Mouse (Mus musculus): ENCODE data around the gene Rb1. TPM values are rescaled to one million over a fixed set of nuclear protein-coding genes. Genes with fewer than 3 reads are reported as not detected.
A peak's percentile ranks its signal among the peaks of the same experiment; 100 is the strongest.

The Rb1 gene
- total RNA-seq (2021), result 10 to 100 TPM; 29.7 to 30.5 TPM
- long read RNA-seq, experiment 1, full-length matches to known transcripts, result 24 of 30 reads
- long read RNA-seq, experiment 1, partial matches to known transcripts, result 2 of 30 reads
- long read RNA-seq, experiment 1, other reads (novel, unspliced or antisense), result 4 of 30 reads
- long read RNA-seq, experiment 2, full-length matches to known transcripts, result 27 of 42 reads
- long read RNA-seq, experiment 2, partial matches to known transcripts, result 5 of 42 reads
- long read RNA-seq, experiment 2, other reads (novel, unspliced or antisense), result 10 of 42 reads

DNA sequence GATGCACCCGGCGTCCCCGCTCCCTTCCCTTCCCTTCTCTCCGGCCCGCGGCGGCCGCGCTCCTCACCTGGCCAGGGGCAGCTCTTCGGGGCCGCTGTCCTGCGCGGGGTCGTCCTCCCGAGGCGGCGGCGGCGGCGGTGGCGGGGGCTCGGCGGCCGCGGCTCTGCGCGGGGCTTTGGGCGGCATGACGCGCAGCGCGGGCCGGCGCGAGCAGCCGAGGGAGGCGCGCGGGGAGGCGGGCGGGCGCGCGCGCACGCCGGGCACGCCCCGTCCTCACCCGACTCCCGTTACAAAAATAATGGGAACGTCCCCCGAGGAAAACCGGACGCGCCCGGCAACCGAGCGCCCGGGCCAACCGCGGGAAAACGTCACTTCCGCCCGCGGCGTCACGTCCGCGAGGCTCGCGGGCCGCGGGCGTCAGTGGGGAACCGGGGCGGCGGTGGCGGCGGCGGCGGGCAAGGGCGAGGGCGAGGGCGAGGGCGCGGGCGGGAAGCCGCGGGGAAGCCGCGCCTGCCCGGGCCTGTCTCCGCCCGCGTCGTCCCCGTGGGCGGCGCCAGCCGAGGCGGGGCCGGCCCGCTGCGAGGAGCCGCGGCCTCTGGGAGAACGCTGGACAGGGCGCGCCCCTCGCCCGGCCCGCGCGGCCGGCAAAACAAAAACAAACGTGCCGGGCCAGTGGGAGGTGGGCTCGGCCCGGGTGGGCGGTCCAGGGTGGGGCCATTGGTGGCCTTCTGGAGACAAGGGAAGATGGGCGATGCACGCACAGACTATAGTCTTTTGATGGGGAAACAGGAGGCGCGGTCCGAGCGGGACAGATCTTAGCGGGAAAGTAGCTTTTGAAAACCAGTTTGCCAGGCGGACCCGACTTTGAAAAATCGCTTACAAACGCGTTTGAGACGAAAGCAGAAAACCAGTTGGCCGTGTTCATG lies at the start of gene Rb1:
Gene Rb1, minus strand, starts transcription at position 367 of the 926 bp plus-strand sequence.
- peak; percentile 82 to 85 for DNase-seq (ENCODE audit: extremely low spot score in 1 of 2, low spot score in 2 of 2)
- Histone ChIP-seq H3K27ac (peak within 1 kb of the TSS; percentile 93), H3K4me3 (peak within 1 kb of the TSS; percentile 91)
- intact Hi-C loops (cut with DNase I), result loop anchor here (2.0 kb wide), 2 partner anchors 57 to 149 kb away; no protein-coding TSS in a partner anchor
- TF ChIP-seq CTCF (IDR thresholded peaks at IDR 0.05), result no peak

GRCm38 (mm10) chr14:73374315-73374890 lies 48.8 kb upstream of the Rb1 start:
- intact Hi-C loops (cut with DNase I), result no loop called here
- TF ChIP-seq CTCF (IDR thresholded peaks at IDR 0.05), result no peak
- no peak for DNase-seq (ENCODE audit: extremely low spot score in 1 of 2, low spot score in 2 of 2)
- peak overlapping the region; percentile 13; the same call in 1 of the 2 replicates for H3K4me3 ChIP-seq
- H3K27ac ChIP-seq, result peak overlapping the region; percentile 60; the same call in 1 of the 2 replicates

DNA sequence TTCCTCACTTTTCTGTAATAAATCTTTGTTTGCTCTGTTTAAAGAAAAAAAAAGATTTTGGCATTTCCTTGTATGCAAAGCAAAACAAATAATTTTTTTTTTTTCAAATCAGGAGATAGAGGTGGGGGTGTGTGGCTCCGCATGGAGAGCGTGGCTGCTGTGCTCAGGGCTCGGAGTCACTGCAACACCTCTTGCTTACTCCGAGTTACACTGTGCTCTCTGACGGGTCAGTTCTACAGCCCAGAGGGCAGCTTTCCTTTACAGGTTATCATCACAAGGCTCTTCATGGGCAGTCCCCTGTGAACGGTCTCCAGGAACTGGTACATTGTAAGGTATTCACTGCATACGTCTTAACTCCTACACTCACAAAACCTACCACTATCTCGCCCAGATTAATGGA lies 48.0 kb upstream of the Rb1 start:
- H3K27ac ChIP-seq, result no peak overlapping the region; the same call in 1 of the 2 replicates
- DNase-seq (ENCODE audit: extremely low spot score in 1 of 2, low spot score in 2 of 2), result no peak
- no peak for TF ChIP-seq CTCF (IDR thresholded peaks at IDR 0.05)
- intact Hi-C loops (cut with DNase I), result no loop called here
- H3K4me3 ChIP-seq, result no peak overlapping the region

DNA sequence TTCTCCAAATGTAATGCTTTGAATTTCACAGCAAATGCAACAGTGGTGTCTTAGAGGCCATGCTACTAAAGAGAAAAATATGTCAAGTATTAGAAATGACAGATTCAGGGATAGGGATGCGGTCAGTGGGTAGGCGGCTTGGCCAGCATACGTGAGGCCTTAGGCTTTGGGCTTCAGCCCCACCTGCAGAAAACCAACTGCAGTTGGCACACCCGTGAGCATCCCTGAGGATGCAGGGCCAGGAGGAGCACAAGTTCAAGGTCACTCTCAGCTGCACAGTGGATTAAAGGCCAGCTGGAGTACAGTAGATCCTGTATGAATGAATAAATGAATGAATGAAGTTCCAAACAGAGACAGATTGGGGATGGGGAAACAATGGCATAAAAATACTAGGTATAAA lies 47.4 kb upstream of the Rb1 start:
- H3K27ac ChIP-seq, result no peak overlapping the region; the same call in 1 of the 2 replicates
- H3K4me3 ChIP-seq, result no peak overlapping the region
- intact Hi-C loops (cut with DNase I), result no loop called here
- DNase-seq (ENCODE audit: extremely low spot score in 1 of 2, low spot score in 2 of 2), result no peak
- TF ChIP-seq CTCF (IDR thresholded peaks at IDR 0.05), result no peak

DNA sequence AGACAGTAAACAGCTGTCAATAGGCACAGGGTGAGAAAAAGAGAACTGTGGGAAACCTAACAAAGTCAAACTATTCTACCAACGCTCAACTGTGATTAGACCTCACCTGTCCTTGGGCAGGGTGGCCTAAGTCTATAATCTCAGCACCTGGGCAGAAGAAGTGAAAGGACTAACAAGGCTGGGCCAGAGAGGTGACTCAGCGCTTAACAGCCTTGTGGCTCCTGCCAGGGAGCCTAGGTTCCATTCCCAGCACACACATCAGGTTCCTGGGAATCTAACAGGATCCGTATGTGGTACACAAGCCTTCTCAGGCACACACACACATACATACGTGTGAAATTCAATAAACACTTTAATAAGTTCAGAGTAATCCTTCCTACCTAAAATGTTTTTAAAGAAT lies 46.0 kb upstream of the Rb1 start:
- intact Hi-C loops (cut with DNase I), result no loop called here

GRCm38 (mm10) chr14:73370695-73371372 lies 45.2 kb upstream of the Rb1 start:
- no peak for TF ChIP-seq CTCF (IDR thresholded peaks at IDR 0.05)
- DNase-seq (ENCODE audit: extremely low spot score in 1 of 2, low spot score in 2 of 2), result no peak
- intact Hi-C loops (cut with DNase I), result no loop called here
- Histone ChIP-seq H3K27ac (no peak overlapping the region), H3K4me3 (no peak overlapping the region)

More for the DNA sequence above, 46.0 kb upstream of the Rb1 start:
- no peak overlapping the region for H3K4me3 ChIP-seq
- no peak for TF ChIP-seq CTCF (IDR thresholded peaks at IDR 0.05)
- DNase-seq (ENCODE audit: extremely low spot score in 1 of 2, low spot score in 2 of 2), result no peak
- H3K27ac ChIP-seq, result no peak overlapping the region

DNA sequence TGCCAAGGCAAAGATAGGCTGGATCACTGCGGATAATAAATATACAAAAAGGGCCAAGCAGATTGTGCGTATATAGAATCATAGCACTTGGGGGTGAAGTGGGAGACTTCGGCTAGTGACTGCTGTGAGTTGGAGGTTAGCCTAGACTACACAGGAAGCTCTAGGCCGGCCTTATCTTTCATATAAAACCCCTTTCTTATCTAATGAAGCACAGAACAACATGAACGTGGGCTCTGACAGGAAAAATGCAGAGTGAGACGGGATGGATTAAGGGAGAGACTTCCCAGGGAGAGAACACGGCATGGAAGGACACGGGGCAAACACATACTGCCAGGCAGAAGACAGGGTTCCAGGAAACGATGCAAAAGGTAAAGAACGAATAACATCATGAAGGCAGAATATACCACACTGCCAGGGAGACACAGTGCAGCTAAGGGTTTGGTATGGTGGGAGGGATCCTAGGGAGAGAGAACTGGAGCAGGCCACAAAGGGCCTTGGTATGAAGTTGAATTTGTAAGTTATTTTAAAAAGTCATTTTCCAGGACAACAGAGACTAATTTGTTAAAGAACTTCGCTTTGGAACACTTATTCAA lies 44.6 kb upstream of the Rb1 start:
- intact Hi-C loops (cut with DNase I), result no loop called here
- no peak for DNase-seq (ENCODE audit: extremely low spot score in 1 of 2, low spot score in 2 of 2)
- Histone ChIP-seq H3K4me3 (no peak overlapping the region), H3K27ac (no peak overlapping the region)
- TF ChIP-seq CTCF (IDR thresholded peaks at IDR 0.05), result no peak

DNA sequence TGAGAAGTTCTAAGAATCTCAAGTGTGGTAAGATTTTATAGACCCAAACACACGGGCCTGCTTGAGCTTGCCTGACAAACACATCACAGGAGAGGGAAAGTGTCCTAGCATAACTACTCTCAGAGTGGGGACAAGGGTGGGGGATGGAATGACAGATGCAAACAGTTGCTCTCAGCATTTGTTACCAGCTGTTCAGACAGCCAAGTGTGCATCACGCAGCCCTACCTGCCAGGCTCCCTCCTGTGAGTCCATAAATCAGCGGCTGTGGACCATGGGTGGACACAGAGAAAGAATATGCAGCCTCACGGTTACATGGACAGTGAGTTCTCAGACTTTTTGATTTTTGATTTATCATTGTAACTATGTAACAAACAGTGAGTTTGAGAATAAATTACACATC lies 44.0 kb upstream of the Rb1 start:
- intact Hi-C loops (cut with DNase I), result no loop called here
- TF ChIP-seq CTCF (IDR thresholded peaks at IDR 0.05), result no peak
- no peak overlapping the region for H3K4me3 ChIP-seq
- DNase-seq (ENCODE audit: extremely low spot score in 1 of 2, low spot score in 2 of 2), result no peak
- no peak overlapping the region for H3K27ac ChIP-seq

- no peak overlapping the region for H3K27ac ChIP-seq
- DNase-seq (ENCODE audit: extremely low spot score in 1 of 2, low spot score in 2 of 2), result no peak
- no peak overlapping the region for H3K4me3 ChIP-seq
- TF ChIP-seq CTCF (IDR thresholded peaks at IDR 0.05), result no peak
- intact Hi-C loops (cut with DNase I), result no loop called here
These were observed 43.3 kb upstream of the Rb1 start for GRCm38 (mm10) chr14:73368966-73369365.

- Histone ChIP-seq H3K27ac (no peak overlapping the region), H3K4me3 (no peak overlapping the region)
- no peak for DNase-seq (ENCODE audit: extremely low spot score in 1 of 2, low spot score in 2 of 2)
- TF ChIP-seq CTCF (IDR thresholded peaks at IDR 0.05), result no peak
- intact Hi-C loops (cut with DNase I), result no loop called here
These were observed 42.6 kb upstream of the Rb1 start for GRCm38 (mm10) chr14:73368221-73368620.

GRCm38 (mm10) chr14:73366278-73366677 lies 40.7 kb upstream of the Rb1 start:
- DNase-seq (ENCODE audit: extremely low spot score in 1 of 2, low spot score in 2 of 2), result no peak
- intact Hi-C loops (cut with DNase I), result no loop called here
- TF ChIP-seq CTCF (IDR thresholded peaks at IDR 0.05), result no peak
- H3K4me3 ChIP-seq, result no peak overlapping the region
- no peak overlapping the region for H3K27ac ChIP-seq
